Mouse (Mus musculus): ENCODE measurements around the gene Nxf7.
"Not testable (repeated sequence)": the region's sequence is repeated elsewhere in the genome, so short reads cannot be mapped to it uniquely, and the experiment has no call there.

The Nxf7 gene

GRCm38 (mm10) chrX:135598677-135599076 is at the start of gene Nxf7:
Gene Nxf7, minus strand, starts transcription at chrX:135598777.
- DNase-seq (ENCODE audit: low read depth, low spot score), result no peak

GRCm38 (mm10) chrX:135627605-135628004 is 29.0 kb upstream of the Nxf7 start, which contains the start of gene Prame:
Gene Prame, minus strand, starts transcription at chrX:135627705.
- no peak for DNase-seq (ENCODE audit: low read depth, low spot score)

GRCm38 (mm10) chrX:135601298-135602029 is 2.9 kb upstream of the Nxf7 start:
- DNase-seq (ENCODE audit: low read depth, low spot score), result peak; percentile 19

- DNase-seq (ENCODE audit: low read depth, low spot score), result no peak
Measured at GRCm38 (mm10) chrX:135598096-135598495, 481 bp downstream of the Nxf7 start.

- no peak for DNase-seq (ENCODE audit: low read depth, low spot score)
Measured at GRCm38 (mm10) chrX:135576412-135576811, 22.2 kb downstream of the Nxf7 start.

GRCm38 (mm10) chrX:135574958-135575628 is 23.5 kb downstream of the Nxf7 start:
- DNase-seq (ENCODE audit: low read depth, low spot score), result not testable (repeated sequence)

- DNase-seq (ENCODE audit: low read depth, low spot score), result peak; percentile 20
Measured at GRCm38 (mm10) chrX:135574261-135574957, 24.2 kb downstream of the Nxf7 start.

- peak; percentile 39 for DNase-seq (ENCODE audit: low read depth, low spot score)
Measured at GRCm38 (mm10) chrX:135569467-135569866, 29.1 kb downstream of the Nxf7 start.

- DNase-seq (ENCODE audit: low read depth, low spot score), result not testable (repeated sequence)
Measured at GRCm38 (mm10) chrX:135564934-135565333, 33.6 kb downstream of the Nxf7 start.

- DNase-seq (ENCODE audit: low read depth, low spot score), result no peak
Measured at GRCm38 (mm10) chrX:135562841-135563240, 35.7 kb downstream of the Nxf7 start.

GRCm38 (mm10) chrX:135561693-135562092 is 36.9 kb downstream of the Nxf7 start:
- DNase-seq (ENCODE audit: low read depth, low spot score), result not testable (repeated sequence)

GRCm38 (mm10) chrX:135560933-135561332 is 37.6 kb downstream of the Nxf7 start:
- not testable (repeated sequence) for DNase-seq (ENCODE audit: low read depth, low spot score)

- DNase-seq (ENCODE audit: low read depth, low spot score), result not testable (repeated sequence)
Measured at GRCm38 (mm10) chrX:135559665-135560064, 38.9 kb downstream of the Nxf7 start.

All from forelimb bud, embryonic 11.5 days (tissue).